Mouse (Mus musculus) embryonic fibroblast, embryonic 13.5 days (primary cell): ENCODE results near the gene Galr2. TPM values are rescaled to one million over a fixed set of nuclear protein-coding genes. Genes with fewer than 3 reads are reported as not detected.

Experiments used
- H3K27ac ChIP-seq: 2 replicates; pipeline ENCODE4 v1.5.1; 2012; ENCODE audit warnings: low read length, control low read depth, inconsistent platforms; ENCODE audit not compliant: insufficient read depth
- H3K4me1 ChIP-seq: 2 replicates; pipeline ENCODE4 v1.6.1; 2011; ENCODE audit warnings: low read length; ENCODE audit not compliant: control insufficient read depth, insufficient read depth
- H3K4me3 ChIP-seq: 2 replicates; pipeline ENCODE4 v1.5.1; 2011; ENCODE audit warnings: mild to moderate bottlenecking, control low read depth, low read length; ENCODE audit not compliant: insufficient read depth
- CTCF ChIP-seq: IDR thresholded peaks from 2 replicates; pipeline ENCODE4 v1.5.1; 2011; ENCODE audit warnings: mild to moderate bottlenecking, control low read depth, low read length, moderate library complexity, borderline replicate concordance; ENCODE audit not compliant: insufficient read depth
- POLR2A ChIP-seq: IDR thresholded peaks from 2 replicates; pipeline ENCODE4 v1.6.1; 2011; ENCODE audit warnings: low read depth, mild to moderate bottlenecking, control low read depth, low read length, moderate library complexity
- polyA plus RNA-seq: library from polyadenylated mRNA; stranded (reverse); fragments of >200 nt; gene quantifications from 2 replicates; pipeline ENCODE4 v1.2.4, GENCODE M21; 2011; ENCODE audit warnings: low read depth; ENCODE audit not compliant: missing spikeins, insufficient read length

Gene Galr2
- polyA plus RNA-seq, 1 experiment, result not detected

- no peak for TF ChIP-seq CTCF
- TF ChIP-seq POLR2A, result no peak
- Histone ChIP-seq H3K27ac (no peak overlapping the region), H3K4me1 (no peaks in the 10 kb centered on the region), H3K4me3 (peak overlapping the region; percentile 91; the same call in 1 of the 2 replicates)
These were observed 24.7 kb downstream of the Galr2 start for GRCm38 (mm10) chr11:116305423-116305822.

GRCm38 (mm10) chr11:116306126-116306982, 25.6 kb downstream of the Galr2 start:
- Histone ChIP-seq H3K4me3 (peak overlapping the region; percentile 91), H3K27ac (no peak overlapping the region), H3K4me1 (no peaks in the 10 kb centered on the region)
- no peak for TF ChIP-seq CTCF
- peak; percentile 72 for TF ChIP-seq POLR2A

- H3K4me3 ChIP-seq, result peak within 1 kb of the TSS; percentile 91
- no peak for TF ChIP-seq CTCF
- no peak for TF ChIP-seq POLR2A
- no peaks in the 10 kb centered on the region for H3K4me1 ChIP-seq
- no peak within 1 kb of the TSS for H3K27ac ChIP-seq
These were observed 26.4 kb downstream of the Galr2 start, which contains the start of gene Exoc7 for GRCm38 (mm10) chr11:116307019-116307725. TSS of gene Exoc7 (minus strand) at chr11:116307233.

GRCm38 (mm10) chr11:116307762-116308531, 27.2 kb downstream of the Galr2 start:
- Histone ChIP-seq H3K4me1 (no peaks in the 10 kb centered on the region), H3K4me3 (no peak overlapping the region), H3K27ac (no peak overlapping the region)
- TF ChIP-seq CTCF, result no peak
- TF ChIP-seq POLR2A, result no peak

GRCm38 (mm10) chr11:116309601-116310000, 28.9 kb downstream of the Galr2 start:
- TF ChIP-seq POLR2A (no peak), CTCF (no peak)
- Histone ChIP-seq H3K4me1 (no peaks in the 10 kb centered on the region), H3K27ac (no peak overlapping the region), H3K4me3 (no peak overlapping the region)

GRCm38 (mm10) chr11:116311169-116311568, 30.4 kb downstream of the Galr2 start:
- Histone ChIP-seq H3K4me1 (no peaks in the 10 kb centered on the region), H3K4me3 (no peak overlapping the region), H3K27ac (no peak overlapping the region)
- no peak for TF ChIP-seq POLR2A

GRCm38 (mm10) chr11:116312359-116312758, 31.6 kb downstream of the Galr2 start:
- no peak for TF ChIP-seq CTCF
- TF ChIP-seq POLR2A, result no peak
- Histone ChIP-seq H3K4me1 (no peaks in the 10 kb centered on the region), H3K4me3 (no peak overlapping the region), H3K27ac (no peak overlapping the region)

GRCm38 (mm10) chr11:116318719-116319659, 38.2 kb downstream of the Galr2 start:
- 0 out of 2 replicates have a peak, but pooled peaks have one; percentile 7 for TF ChIP-seq POLR2A
- TF ChIP-seq CTCF, result peak; percentile 96
- peak overlapping the region; percentile 32 for H3K4me3 ChIP-seq
- peaks cover 5% of the 10 kb centered on the region; the same call in 1 of the 2 replicates for H3K4me1 ChIP-seq
- no peak overlapping the region for H3K27ac ChIP-seq
